Mouse (Mus musculus) forebrain, embryonic 11.5 days (tissue): ENCODE results near the gene Gm45713. TPM values are rescaled to one million over a fixed set of nuclear protein-coding genes. Genes with fewer than 3 reads are reported as not detected.

Source experiments
- ATAC-seq: fragments of 200-750 bp; cut with Nextera tagmentation; replicated peaks from 2 replicates; pipeline ENCODE4 v1.8.0; 2017; ENCODE audit warnings: moderate TSS enrichment; ENCODE audit not compliant: low FRiP score
- DNase-seq: peaks from one replicate; pipeline ENCODE4 v3.0.0-alpha.2; 2017; ENCODE audit warnings: low spot score
- H3K27ac ChIP-seq: fragments of 300-500 bp; sonication (generic); 2 replicates; pipeline ENCODE4 v1.5.1; 2014; ENCODE audit warnings: low read depth, low read length
- H3K27me3 ChIP-seq: fragments of 300-500 bp; sonication (generic); 2 replicates; pipeline ENCODE4 v1.6.1; 2014; ENCODE audit warnings: mild to moderate bottlenecking, low read length, mixed read lengths; ENCODE audit not compliant: control insufficient read depth, insufficient read depth
- H3K36me3 ChIP-seq: fragments of 300-500 bp; sonication (generic); 2 replicates; pipeline ENCODE4 v1.6.1; 2014; ENCODE audit warnings: mild to moderate bottlenecking, low read length, moderate library complexity, mixed read lengths; ENCODE audit not compliant: control insufficient read depth, insufficient read depth
- H3K4me1 ChIP-seq: fragments of 300-500 bp; sonication (generic); replicated peaks from 2 replicates; pipeline ENCODE4 v1.6.1; 2014; ENCODE audit warnings: low read length, mixed read lengths; ENCODE audit not compliant: control insufficient read depth, insufficient read depth
- H3K4me2 ChIP-seq: fragments of 300-500 bp; sonication (generic); 2 replicates; pipeline ENCODE4 v1.6.1; 2014; ENCODE audit warnings: low read depth, mild to moderate bottlenecking, low read length, moderate library complexity, mixed read lengths; ENCODE audit not compliant: severe bottlenecking
- H3K4me3 ChIP-seq: fragments of 300-500 bp; sonication (generic); 2 replicates; pipeline ENCODE4 v1.5.1; 2014; ENCODE audit warnings: low read depth, low read length
- H3K9ac ChIP-seq: fragments of 300-500 bp; sonication (generic); 2 replicates; pipeline ENCODE4 v1.6.1; 2014; ENCODE audit warnings: low read length
- H3K9me3 ChIP-seq: fragments of 300-500 bp; sonication (generic); 2 replicates; pipeline ENCODE4 v1.6.1; 2016; ENCODE audit warnings: low read length, mixed read lengths; ENCODE audit not compliant: control insufficient read depth
- WGBS: fragments of 180-500 bp; shearing (Covaris S2); extraction: QIAGEN DNeasy Blood & Tissue Kit; methylation state at CpG from one replicate; pipeline ENCODE4 v1.1.7; 2014; 5-methylcytosine and 5-hydroxymethylcytosine counted together
- microRNA counts: library from miRNA; unstranded; fragments of <30 nt; microRNA quantifications from one replicate; lab custom pipeline; 2015
- microRNA-seq: library from miRNA; unstranded; fragments of <30 nt; microRNA quantifications from one replicate; pipeline ENCODE4, GENCODE M21; 2016; ENCODE audit not compliant: insufficient number of aligned reads
- polyA plus RNA-seq: library from polyadenylated mRNA; unstranded; fragments of >200 nt; fragmentation: Nextera tagmentation; extraction: Ambion mirVana; gene quantifications from 2 replicates; pipeline ENCODE4 v1.2.1, GENCODE M21; 2014

The Gm45713 gene
- polyA plus RNA-seq, 1 experiment from 2014 or later = 0.55 TPM

GRCm38 (mm10) chr7:45079856-45080255 is 56.2 kb downstream of the Gm45713 start:
- Histone ChIP-seq H3K27me3 (no peaks in the 10 kb centered on the region), H3K9ac (no peak overlapping the region), H3K9me3 (no peaks in the 10 kb centered on the region), H3K27ac (no peak overlapping the region), H3K4me3 (no peak overlapping the region), H3K4me2 (no peak overlapping the region), H3K4me1 (no peaks in the 10 kb centered on the region), H3K36me3 (no peaks in the 10 kb centered on the region; the same call in 1 of the 2 replicates)
- peak; percentile 97 for DNase-seq
- ATAC-seq = peak; percentile 63; the same call in 1 of the 2 replicates
- 2% methylated on average over 10 of the region's 10 CpGs for WGBS

- DNase-seq = peak; percentile 84
- H3K9me3 ChIP-seq = no peaks in the 10 kb centered on the region
- H3K27ac ChIP-seq = no peak overlapping the region
- H3K9ac ChIP-seq = no peak overlapping the region
- no peaks in the 10 kb centered on the region; the same call in 1 of the 2 replicates for H3K36me3 ChIP-seq
- H3K4me3 ChIP-seq = no peak overlapping the region
- no peaks in the 10 kb centered on the region for H3K4me1 ChIP-seq
- ATAC-seq = no peak
- H3K27me3 ChIP-seq = no peaks in the 10 kb centered on the region
- H3K4me2 ChIP-seq = no peak overlapping the region
- WGBS = 39% methylated on average over 9 of the region's 9 CpGs
These were observed 57.5 kb downstream of the Gm45713 start for GRCm38 (mm10) chr7:45078513-45078912.

GRCm38 (mm10) chr7:45077829-45078228 is 58.2 kb downstream of the Gm45713 start:
- Histone ChIP-seq H3K9me3 (no peaks in the 10 kb centered on the region), H3K36me3 (no peaks in the 10 kb centered on the region; the same call in 1 of the 2 replicates), H3K4me2 (no peak overlapping the region), H3K27me3 (no peaks in the 10 kb centered on the region), H3K4me1 (no peaks in the 10 kb centered on the region), H3K9ac (no peak overlapping the region), H3K4me3 (no peak overlapping the region), H3K27ac (no peak overlapping the region)
- ATAC-seq (no peak), DNase-seq (no peak)
- 92% methylated on average over 2 of the region's 2 CpGs for WGBS

- WGBS = 90% methylated on average over 14 of the region's 14 CpGs
- no peaks in the 10 kb centered on the region; the same call in 1 of the 2 replicates for H3K36me3 ChIP-seq
These were observed 58.7 kb downstream of the Gm45713 start for GRCm38 (mm10) chr7:45077322-45077721.

GRCm38 (mm10) chr7:45076501-45076900 is 59.5 kb downstream of the Gm45713 start:
- WGBS = 91% methylated on average over 30 of the region's 30 CpGs
- Histone ChIP-seq H3K27ac (no peak overlapping the region), H3K9me3 (no peaks in the 10 kb centered on the region), H3K27me3 (no peaks in the 10 kb centered on the region), H3K4me1 (no peaks in the 10 kb centered on the region), H3K9ac (no peak overlapping the region), H3K36me3 (no peaks in the 10 kb centered on the region; the same call in 1 of the 2 replicates), H3K4me2 (no peak overlapping the region), H3K4me3 (no peak overlapping the region)
- DNase-seq (no peak), ATAC-seq (no peak)

More at GRCm38 (mm10) chr7:45077322-45077721, 58.7 kb downstream of the Gm45713 start:
- no peak for ATAC-seq
- Histone ChIP-seq H3K9ac (no peak overlapping the region), H3K27ac (no peak overlapping the region), H3K27me3 (no peaks in the 10 kb centered on the region), H3K4me1 (no peaks in the 10 kb centered on the region), H3K9me3 (no peaks in the 10 kb centered on the region), H3K4me2 (no peak overlapping the region), H3K4me3 (no peak overlapping the region)
- DNase-seq = no peak

MicroRNAs within 50 kb of the gene (microRNA counts, 519-probe panel; counts per million panel counts)
- 31.2 counts per million for microRNA mmu-miR-150 (lab: Ali Mortazavi, UCI)

Small RNA genes within 50 kb of the gene (microRNA-seq; reads per million reads assigned to microRNA genes)
- 20.2 reads per million, percentile 13 among the genes with 10 or more reads in this experiment for gene Mir150
- gene Mir5121 = 57.2 reads per million, percentile 28 among the genes with 10 or more reads in this experiment
- gene Mir7055 = not detected

Other genes starting within 250 kb of the Gm45713 start
- gene Med25, start 243.5 kb downstream of the Gm45713 start, polyA plus RNA-seq = 135 and 139 TPM in 2 replicates
- 32.9 TPM in 2 replicates for gene Fuz, start 240.2 kb downstream of the Gm45713 start, polyA plus RNA-seq
- gene Ap2a1, start 206.7 kb downstream of the Gm45713 start, polyA plus RNA-seq = 88.8 and 93.4 TPM in 2 replicates
- 0.23 TPM in 1 of 2 replicates, not detected in the other for gene Tsks, start 193.0 kb downstream of the Gm45713 start, polyA plus RNA-seq
- gene Cpt1c, start 161.4 kb downstream of the Gm45713 start, polyA plus RNA-seq = 26.3 and 27.2 TPM in 2 replicates
- 286 and 301 TPM in 2 replicates for gene Prmt1, start 149.7 kb downstream of the Gm45713 start, polyA plus RNA-seq
- gene Irf3, start 138.6 kb downstream of the Gm45713 start, polyA plus RNA-seq = 75.3 and 86.0 TPM in 2 replicates
- 70.6 and 74.9 TPM in 2 replicates for gene Bcl2l12, start 137.5 kb downstream of the Gm45713 start, polyA plus RNA-seq
- gene Scaf1, start 119.9 kb downstream of the Gm45713 start, polyA plus RNA-seq = 59.9 and 60.2 TPM in 2 replicates
- 15.5 and 16.6 TPM in 2 replicates for gene Rras, start 118.3 kb downstream of the Gm45713 start, polyA plus RNA-seq
- 16.1 and 19.2 TPM in 2 replicates for gene Prr12, start 83.3 kb downstream of the Gm45713 start, polyA plus RNA-seq
- gene Nosip, start 73.8 kb downstream of the Gm45713 start, polyA plus RNA-seq = 52.6 and 64.0 TPM in 2 replicates
- gene Prrg2, start 73.6 kb downstream of the Gm45713 start, polyA plus RNA-seq = 14.2 and 18.4 TPM in 2 replicates
- gene Rcn3, start 44.0 kb downstream of the Gm45713 start, polyA plus RNA-seq = 110 and 118 TPM in 2 replicates
- 7.1 and 7.3 TPM in 2 replicates for gene Fcgrt, start 32.4 kb downstream of the Gm45713 start, polyA plus RNA-seq
- gene Rps11, start 11.8 kb downstream of the Gm45713 start, polyA plus RNA-seq = 1,418 and 1,481 TPM in 2 replicates
- gene Rpl13a, start 7.5 kb downstream of the Gm45713 start, polyA plus RNA-seq = 1,136 and 1,164 TPM in 2 replicates
- 1.2 and 1.8 TPM in 2 replicates for gene Flt3l, start 201 bp upstream of the Gm45713 start, polyA plus RNA-seq
- gene Pih1d1, start 18.1 kb upstream of the Gm45713 start, polyA plus RNA-seq = 95.9 and 110 TPM in 2 replicates
- 44.0 and 44.1 TPM in 2 replicates for gene Aldh16a1, start 18.4 kb upstream of the Gm45713 start, polyA plus RNA-seq
- gene Slc17a7, start 27.7 kb upstream of the Gm45713 start, polyA plus RNA-seq = 3.6 and 4.6 TPM in 2 replicates
- gene Gfy, start 43.3 kb upstream of the Gm45713 start, polyA plus RNA-seq = 0.13 and 0.33 TPM in 2 replicates
- not detected in 2 replicates for gene Pth2, start 44.8 kb upstream of the Gm45713 start, polyA plus RNA-seq
- gene Ccdc155, start 68.7 kb upstream of the Gm45713 start, polyA plus RNA-seq = 0.83 and 0.90 TPM in 2 replicates
- gene Dkkl1, start 75.9 kb upstream of the Gm45713 start, polyA plus RNA-seq = 0.48 TPM in 1 of 2 replicates, not detected in the other
- 297 and 318 TPM in 2 replicates for gene Tead2, start 79.5 kb upstream of the Gm45713 start, polyA plus RNA-seq
- 0.60 and 1.1 TPM in 2 replicates for gene Cd37, start 102.9 kb upstream of the Gm45713 start, polyA plus RNA-seq
- gene Slc6a16, start 104.9 kb upstream of the Gm45713 start, polyA plus RNA-seq = 0.36 TPM in 1 of 2 replicates, not detected in the other
- not detected in 2 replicates for gene Slc6a21, start 141.3 kb upstream of the Gm45713 start, polyA plus RNA-seq
- gene Trpm4, start 197.5 kb upstream of the Gm45713 start, polyA plus RNA-seq = 5.6 and 6.8 TPM in 2 replicates
- not detected in 2 replicates for gene Hrc, start 199.1 kb upstream of the Gm45713 start, polyA plus RNA-seq
- gene Ppfia3, start 230.8 kb upstream of the Gm45713 start, polyA plus RNA-seq = 11.6 and 13.0 TPM in 2 replicates
- 0.48 and 1.5 TPM in 2 replicates for gene Lin7b, start 234.4 kb upstream of the Gm45713 start, polyA plus RNA-seq